Mouse (Mus musculus): ENCODE measurements around the gene Sesn1.

DNA sequence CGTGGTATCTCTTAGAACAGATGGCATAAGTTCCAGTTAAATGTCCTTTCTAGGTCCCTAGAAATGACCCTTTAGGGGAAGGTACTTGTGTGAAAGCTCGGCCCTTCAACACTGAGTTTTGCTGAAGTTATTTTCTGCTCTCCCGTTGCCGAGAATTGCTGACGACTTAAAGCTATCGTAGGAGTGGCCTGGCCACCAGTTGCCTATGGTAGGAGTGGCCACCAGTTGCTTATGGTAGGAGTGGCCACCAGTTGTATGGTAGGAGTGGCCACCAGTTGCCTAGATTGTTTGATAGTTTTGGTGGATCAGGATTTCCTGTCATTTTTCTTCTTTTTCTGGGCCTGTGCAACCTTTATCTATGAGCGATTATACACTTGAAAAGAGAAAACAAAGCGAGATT is 38.0 kb downstream of the Sesn1 start:
- TF ChIP-seq POLR2A (IDR thresholded peaks at IDR 0.05; ENCODE audit: borderline replicate concordance, extremely low read depth, low read depth, low read length): no peak
- no peak for TF ChIP-seq CTCF (IDR thresholded peaks at IDR 0.05; ENCODE audit: insufficient read depth, low read length)

Measured in lung, adult 2 months (tissue).